Mouse (Mus musculus): ENCODE measurements around the gene Glis3.

Gene Glis3

DNA sequence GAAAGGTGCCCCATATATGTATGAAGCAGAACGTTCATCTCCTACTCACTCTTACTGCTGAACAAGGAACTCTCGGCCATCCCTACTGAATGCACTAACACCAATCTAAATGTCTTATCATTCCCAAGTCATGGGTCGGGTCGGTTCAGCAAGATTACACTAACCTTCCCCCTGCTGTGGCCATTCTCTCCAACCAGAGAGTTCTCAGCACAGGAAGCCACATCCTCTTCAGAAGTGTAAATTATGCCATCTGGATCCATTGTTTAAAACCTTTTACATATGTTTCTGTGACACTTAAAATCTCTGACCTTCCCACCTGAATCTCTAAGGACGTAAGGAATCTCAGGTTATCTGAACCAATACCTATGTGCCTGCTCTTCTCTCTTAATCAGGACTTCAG, 29.0 kb downstream of the Glis3 start:
- no peak for DNase-seq

DNA sequence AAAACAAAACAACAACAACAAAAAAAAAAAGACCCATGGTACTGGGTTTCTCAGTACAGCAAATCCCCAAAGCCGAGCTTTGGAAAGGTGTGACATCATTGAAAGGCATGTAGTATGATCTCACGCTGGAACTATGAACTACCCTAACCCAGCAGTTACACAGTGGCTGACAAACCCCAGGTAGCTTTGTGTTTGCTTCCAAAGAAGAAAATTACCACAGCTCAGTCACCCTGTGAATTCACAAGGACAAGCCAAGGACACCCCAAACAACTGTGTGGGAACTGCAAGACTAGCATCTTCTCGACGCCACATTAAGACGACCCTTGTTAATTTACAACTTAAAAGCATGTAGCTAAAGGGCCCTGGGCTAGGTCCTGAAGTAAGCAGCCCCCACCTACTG, 30.4 kb downstream of the Glis3 start:
- no peak for DNase-seq

DNA sequence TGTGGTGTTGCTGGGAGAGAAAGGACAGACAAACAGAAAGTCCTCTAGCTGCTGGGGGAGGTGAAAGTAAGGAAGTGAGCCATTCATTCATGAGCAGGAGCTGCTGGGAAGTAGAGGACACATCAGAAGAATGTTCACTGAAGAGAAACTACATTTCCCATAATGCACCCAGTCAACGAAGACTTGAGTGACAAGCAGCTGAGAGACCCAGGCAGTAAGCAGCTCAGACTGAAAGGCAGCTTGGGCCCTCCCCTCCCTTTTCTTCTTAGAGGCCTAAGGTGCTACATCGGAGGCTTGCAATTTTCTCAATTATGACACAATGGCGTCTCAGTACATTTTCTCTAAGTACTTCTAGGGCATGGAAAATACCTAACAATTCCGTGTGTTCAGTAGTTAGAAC, 31.0 kb downstream of the Glis3 start:
- DNase-seq: no peak

DNA sequence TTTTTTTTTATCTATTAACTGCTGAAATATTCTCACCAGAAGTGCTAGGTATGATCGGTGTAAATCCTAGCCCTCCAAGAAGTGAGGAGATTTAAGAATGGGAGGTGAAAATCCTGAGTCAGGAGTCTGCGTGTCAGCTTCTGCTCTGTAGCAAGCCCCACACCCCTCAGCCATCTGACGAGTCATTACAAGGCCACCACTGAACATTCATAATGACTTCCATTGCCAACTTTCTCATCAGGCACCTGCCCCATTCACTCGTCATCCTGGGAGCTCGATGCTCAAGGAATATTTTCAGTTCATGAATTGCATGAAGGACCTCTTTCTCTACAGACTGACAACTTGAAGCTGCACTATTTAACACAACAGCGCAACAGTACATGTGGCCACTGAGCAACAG, 32.5 kb downstream of the Glis3 start:
- no peak for DNase-seq

DNA sequence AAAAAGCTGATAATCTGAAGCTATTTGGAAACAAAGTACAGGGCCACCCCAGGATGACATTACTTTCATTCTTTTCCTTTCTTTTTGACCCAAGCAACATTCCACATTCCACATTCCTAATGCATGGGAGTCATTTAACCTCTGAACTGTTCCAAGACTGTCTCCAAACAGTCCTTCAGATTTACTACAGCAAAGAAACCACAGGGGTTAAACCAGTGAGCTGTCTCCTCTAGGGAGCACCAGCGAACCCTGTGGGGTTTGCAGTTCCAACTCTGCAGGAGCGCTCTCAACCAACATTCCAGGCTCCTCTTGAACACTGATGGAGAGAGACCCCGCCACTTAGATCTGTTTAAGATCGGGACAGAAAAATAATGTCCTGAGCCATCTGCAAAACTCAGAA, 33.6 kb downstream of the Glis3 start:
- DNase-seq: no peak

DNA sequence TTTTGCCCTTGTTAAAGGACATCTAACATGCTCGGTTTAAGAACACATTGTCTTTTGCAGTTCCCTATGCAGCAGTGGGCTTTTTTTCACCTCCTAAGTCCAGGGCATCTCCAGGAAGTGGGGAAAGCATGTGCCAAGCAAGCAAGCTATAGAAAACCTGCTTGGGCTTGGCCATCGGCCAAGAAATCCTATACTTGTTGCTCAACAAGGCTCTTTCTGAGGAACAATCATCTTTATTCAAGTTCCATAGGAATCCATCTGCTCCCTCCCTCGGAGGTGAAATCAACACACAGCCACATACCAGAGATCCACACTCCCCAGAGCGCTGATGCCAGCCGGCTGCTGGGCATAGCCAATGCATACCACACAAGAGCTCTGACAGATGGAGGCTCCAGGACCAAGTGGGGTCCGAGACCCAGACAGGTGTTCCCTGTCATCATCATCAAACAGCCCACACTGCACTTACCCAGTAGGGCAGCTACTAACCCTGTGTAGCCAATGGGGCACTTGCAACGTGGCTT, 39.0 kb downstream of the Glis3 start:
- no peak for DNase-seq

DNA sequence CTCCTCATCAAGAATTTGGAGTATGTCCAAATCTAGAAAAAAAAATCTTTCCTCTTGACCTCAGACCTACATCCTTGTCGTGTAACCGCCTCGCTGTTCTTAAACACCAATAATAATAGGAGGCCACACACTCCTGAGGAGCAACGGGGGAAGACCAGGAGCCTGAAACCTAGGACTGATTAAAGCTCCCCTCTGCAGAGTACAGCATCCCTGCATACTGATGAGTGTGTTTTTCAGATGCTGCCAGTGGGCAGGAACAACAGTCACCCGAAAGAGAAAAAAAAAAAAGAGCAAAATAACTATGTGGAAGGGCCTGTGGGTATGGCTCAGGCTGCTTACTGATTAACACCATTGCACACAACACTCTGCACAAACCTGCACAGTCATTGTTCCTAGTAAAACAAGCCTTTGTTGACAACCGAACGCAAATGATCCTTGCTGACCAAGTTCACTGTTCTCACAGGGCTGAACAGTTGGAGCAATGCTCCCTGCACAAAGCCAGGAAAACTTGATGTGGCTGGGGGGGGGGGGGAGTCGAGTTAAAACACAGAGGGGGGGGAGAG, 43.8 kb downstream of the Glis3 start:
- no peak for DNase-seq

DNA sequence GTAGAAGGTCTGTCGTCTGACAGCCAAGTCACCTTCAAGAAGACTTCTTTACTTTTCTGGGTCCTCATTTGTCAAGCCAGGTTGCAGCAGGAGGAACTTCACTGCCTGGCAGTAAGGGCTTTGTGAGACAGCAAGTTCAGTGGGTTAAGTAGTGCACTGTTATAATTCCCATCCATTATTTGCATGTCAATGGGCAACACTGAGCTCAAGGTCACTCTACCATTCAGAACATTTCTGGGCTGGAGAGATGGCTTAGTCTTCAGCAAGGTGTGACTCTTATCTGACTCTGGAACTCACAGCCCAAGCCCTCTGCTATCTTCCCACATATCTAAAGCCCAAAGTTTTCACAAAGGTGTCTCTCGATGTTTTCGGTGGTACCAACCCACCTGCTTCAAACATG, 44.9 kb downstream of the Glis3 start:
- DNase-seq: no peak

DNA sequence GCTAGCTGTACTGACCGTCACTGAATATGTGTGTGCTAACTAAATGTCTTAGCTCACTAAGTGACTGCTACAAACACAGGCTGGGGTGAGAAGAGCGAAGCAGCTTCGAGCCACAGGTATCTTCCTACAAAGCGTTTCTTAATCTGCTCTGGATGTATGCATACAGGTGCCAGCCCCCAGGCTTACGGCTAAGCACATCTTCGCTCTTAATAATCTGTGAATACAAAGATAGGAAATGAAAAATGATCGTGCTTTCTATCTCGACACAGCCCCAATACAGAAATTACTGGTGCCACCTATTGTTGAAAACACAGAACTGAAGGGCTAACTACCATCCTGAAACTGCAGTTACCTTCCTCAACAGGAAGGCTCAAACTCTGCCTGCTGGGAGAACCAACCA, 51.5 kb downstream of the Glis3 start:
- no peak for DNase-seq

DNA sequence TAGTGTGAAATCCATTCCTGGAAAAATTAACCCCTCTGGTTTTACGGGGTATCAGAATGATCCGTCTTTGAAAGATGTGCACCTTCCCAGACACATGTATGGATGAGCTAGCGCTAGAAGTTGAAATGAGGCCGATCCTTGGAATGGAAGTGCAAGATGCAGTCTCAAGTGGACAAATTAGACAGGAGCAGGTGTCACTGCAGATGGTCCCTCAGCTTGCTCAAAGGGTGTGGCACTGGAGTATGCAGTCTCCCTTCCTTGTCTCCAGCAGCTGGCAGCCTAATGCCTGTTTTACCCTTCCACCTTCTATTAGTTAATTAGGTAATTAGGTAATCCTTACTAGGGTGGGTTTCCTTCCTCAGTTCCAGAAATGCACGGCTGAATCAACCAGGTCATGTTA, 53.7 kb downstream of the Glis3 start:
- DNase-seq: no peak

DNA sequence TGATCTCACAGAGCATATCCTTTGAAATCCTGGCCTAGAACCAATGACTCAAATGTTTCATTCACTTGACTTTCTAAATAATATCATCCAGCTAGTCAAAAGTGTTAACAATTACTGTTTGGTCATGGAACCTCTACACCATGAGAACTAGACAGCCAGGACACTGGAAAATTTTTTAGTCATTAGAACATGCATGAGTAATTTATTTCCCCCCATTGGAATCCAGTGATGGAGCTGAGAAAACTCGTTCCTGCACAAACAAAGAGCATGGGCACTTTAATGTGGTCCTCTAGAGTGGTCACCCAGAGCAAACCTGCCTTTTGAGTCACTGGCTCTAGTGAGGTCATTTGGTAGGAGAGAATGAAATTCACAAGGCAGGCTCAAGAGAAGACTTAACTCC, 55.3 kb downstream of the Glis3 start:
- DNase-seq: no peak

DNA sequence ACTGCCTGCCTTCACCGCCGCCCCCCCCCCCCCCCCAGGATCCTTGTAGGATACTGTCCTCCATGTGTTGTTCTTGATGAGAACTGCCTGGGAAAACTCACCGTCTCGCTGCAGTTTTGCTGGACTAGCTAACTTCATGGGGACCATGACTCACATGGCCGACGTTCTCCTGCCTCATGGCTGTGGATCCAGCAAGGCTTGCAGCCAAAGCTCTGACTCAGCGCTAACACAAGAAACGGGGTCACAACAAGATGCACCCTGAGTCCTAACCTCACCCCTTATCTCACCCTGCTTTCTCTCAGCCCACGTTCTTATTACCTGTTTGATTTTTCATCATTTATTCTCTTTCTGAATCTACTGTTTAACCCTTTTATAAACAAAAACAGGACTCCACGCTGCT, 56.2 kb downstream of the Glis3 start:
- DNase-seq: no peak

DNA sequence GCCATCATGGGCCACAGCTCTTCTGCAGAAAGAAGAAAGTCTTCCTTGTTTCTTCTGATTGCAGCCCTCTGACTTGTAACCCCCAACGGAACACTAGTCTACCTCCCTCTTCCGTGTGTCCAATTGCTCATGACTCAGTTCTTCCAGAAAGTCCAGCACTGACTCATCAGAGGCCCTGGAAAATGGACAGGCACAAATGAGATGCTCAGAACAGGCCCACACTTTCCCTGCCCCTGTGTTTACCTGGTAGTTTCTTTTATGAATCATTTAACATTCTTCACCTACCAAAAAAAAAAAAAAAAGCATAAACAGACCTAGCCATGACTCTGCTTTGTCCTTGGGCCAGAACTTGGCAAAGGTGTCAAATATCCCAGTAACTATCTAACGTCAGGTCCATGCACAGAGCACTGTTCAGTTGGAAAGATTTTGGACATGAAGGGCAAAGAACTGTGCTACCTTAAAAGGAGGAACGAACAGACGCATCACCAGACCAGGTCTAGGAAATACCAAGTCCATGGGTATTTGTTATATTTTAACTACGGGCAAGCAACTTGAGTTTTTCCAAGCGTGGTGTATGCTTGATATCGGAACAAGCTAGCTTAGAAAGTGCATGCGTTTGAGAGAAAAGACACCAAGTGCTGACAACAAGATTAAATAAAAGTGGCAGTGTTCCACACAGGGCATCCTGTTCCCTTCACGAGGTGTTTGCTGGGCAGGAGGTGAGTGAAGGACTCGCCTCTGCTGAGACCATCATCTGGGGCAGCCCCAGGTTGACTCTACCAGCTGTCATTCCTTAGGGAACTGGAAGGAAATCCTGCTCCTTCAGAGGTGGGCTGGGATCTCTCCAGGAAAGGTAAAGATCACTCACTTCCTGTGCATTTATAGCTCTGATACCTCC, 58.0 kb downstream of the Glis3 start:
- DNase-seq: no peak

DNA sequence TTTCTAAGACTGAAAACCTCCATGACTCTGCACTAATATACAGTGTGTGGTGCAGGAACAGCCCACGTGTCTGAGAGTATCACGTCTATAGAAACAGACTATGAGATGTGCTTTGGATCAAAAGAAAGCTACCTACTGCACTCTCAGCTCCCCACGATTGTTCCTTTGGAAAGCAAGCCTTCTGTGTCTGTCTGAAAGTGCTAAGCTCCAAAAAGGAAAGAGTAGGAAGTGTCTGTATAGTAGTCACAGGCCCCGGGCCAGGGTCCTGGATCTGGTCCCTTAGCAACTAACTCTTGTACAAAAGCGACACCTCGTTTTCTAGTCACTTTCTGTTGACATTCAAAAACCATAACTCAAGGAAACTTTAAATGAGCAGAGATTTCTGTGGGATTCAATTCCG, 62.1 kb downstream of the Glis3 start:
- DNase-seq: no peak

DNA sequence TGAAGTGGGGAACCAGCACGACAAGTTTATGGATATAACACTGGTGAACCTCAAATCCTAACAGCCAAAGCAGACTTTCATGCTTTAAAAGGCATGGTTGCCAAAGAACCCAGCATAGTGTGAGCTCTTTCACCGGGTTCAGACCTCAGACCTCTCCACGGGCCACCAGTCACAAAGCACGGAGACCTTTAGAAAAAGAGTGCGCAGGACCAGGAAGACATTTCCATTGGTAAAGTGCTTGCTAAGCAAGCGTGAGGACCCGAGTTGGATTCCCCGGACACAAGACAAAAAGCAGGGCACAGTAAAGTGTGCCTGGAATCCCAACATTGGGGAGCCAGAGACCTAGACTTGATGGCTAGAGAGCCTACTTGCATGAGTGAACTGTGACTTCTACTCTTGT, 62.7 kb downstream of the Glis3 start:
- DNase-seq: no peak

DNA sequence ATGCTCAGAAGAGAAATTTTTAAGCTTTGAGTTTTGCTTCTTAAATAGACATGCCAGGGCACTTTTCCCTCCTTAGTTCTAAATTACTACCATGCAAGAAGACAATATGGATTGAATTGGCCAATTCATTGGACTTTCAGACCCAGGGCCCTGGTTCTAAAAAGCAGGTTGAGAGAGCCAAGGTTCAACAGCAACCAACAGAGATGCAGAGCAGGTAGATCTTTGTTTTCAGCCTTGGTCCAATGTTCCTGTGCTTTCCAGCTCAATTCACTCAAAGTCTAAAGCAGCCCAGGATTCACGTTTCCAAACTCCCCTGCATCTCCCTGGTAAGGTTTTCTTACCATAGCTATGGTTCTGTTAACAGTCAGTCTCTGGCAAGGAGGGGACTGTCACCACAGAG, 63.4 kb downstream of the Glis3 start:
- DNase-seq: no peak

DNA sequence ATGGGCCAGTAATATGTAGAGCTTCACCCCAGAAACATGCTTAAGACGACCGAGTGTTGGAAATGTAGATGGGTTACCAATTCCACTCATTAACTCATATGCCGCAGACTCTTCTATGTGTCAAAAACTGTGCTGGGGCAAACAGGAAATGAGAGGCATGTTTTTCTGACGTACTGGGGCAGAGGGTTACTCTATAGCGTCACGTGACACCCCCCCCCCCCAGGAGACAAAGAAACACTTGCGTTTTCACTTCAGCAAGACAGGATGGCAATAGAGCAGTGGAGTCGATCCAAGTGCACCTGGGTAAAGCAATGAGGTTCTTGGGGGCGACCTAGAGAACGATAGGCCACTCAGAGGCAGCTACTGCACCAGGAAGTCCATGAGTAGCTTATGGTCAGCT, 67.6 kb downstream of the Glis3 start:
- no peak for DNase-seq

DNA sequence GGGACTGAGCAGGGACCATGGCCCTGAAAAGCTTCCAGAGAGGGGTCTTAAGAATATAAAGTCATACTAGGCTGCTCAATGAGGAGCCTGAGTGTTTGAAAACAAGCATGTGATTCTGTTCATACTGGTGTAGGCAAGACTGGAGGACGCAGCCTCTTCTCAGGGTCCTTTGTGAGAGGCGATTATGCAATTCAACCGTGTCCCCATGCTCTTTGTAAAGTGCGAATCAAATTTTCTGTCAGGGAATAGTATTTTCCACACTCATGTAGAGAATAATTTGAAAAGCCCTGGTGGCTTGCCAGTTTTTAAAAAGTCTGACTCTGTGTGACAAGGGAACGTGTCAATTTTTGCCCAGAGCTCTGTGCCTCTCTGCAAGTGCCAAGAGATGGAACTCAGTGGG, 71.1 kb downstream of the Glis3 start:
- no peak for DNase-seq

DNA sequence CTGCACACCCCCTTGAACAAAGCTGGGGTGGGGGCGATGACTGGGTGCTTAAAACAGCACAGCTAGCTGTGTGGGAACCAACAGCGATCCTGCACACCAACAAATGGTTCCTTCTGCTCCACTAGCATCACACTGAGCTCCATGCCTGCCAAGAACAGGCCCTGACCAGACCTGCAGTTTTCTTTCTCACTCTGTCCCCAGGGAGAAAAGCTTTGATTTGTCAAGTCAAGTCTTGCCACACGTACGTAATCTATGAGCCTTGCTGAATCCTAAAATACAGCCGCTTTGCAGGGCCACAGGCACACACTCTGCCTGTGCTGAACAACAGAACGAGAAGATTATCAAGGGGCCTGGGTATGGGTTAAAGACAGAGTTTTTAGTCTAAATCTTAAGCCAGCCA, 71.6 kb downstream of the Glis3 start:
- no peak for DNase-seq

DNA sequence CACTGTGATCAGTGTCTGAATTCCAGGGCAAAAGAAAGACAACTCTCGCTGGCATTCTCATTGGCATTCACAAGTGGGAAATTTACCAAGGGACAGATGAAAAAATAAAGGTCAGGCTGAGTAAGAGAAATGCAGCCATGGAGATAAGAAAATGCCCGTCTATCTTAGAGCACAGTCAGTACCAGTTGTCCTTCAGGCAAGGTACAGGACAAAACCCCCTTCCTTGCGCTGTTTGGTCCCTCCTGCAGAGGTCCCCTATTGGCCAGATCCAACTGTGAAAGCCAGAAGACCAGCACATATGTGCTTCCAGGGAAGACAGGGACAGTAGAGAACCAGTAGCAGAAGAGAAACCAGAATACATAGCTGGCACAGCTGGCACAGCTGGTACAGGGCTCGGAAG, 79.0 kb downstream of the Glis3 start:
- no peak for DNase-seq

DNA sequence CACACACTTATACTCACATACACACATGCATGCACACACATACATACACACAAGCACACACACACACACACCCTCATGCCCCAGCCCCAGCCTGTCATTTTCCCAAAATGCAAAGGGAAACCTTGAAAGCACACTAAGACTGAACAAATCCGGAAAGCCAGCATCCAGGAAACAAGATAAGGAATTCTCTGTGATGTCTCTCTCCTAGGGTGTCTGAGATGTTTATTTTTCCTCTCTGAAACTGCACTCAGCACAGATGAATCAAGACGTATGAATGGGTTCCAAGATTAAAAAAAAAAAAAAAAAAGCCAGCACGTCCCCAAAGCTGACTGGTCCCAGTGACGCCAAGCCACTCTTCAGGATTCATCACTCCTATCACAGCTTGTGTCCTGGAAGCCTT, 85.7 kb downstream of the Glis3 start:
- no peak for DNase-seq

DNA sequence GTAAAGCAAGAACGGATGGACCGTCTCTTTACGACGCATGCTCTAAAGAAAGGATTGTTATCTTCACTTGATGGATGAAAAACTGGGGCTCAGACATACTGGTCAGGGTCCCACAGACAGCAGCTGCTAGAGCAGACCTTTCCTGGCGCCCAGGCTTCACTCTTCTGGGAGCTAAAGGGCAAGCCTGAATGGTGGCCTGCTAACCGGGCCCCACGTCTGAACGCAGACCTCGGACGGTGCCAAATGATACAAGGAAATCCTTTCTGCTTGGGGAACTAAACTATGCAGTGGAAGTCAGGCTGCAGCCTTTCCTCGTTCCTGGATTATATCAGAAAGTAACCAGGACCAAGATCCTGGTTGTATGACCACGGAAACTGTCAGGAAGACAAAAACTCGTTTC, 86.9 kb downstream of the Glis3 start:
- DNase-seq: no peak

DNA sequence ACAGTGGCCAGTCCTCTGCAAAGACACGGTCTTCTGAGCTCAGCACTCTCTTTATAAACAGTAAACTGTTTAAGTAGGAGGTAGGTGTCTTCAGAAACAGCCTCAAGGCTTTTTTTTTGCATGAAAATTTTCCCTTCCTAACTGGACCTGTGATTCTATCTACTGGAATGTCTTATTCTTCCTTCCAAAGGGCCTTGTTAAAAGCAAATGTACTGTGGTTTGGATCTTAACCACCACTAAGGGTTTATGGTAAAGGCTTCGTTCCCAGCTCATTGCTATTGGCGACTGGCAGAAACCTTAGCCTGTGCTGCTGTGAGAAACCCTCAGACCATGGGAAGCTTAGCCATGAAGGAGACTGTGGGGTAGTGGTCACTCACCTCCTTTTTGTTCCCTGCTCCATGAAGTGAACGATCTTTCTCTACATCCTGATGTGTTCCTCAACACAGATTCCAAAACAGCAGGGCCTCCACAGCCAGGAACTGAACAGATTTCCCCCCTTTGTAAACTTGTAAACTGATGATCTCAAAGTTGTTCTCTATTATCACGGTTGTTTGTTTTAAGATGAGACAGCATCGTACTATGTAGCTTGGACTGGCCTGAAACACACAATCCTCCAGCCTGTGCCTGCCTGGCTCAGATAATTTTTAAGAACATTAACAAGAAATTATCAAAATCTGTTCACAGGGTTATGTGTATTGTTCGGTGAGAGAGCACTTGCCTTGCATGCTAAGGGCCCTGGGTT, 88.0 kb downstream of the Glis3 start:
- DNase-seq: no peak

DNA sequence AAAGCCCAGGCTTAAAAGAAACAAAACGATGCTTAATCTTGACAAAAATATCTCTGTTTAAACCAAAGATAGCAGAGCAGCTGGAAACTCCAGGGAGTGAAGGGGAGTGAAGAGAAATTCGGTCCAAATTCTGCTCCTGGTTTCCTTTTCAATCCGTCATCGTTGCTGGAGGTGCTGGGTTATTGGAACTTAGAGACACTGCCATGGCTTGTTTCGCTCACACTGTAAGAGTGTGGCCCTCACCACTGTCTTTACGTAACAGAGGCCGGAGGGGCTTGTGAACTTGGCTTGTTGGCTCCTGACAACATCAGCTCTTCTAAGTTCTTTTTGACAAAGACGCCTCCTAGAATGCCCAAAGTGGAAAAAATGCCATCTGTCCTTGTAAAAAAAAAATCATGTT, 99.4 kb downstream of the Glis3 start:
- no peak for DNase-seq

All from cerebellum, adult 9-11 months (tissue).